Mouse (Mus musculus) layer of hippocampus, postnatal 10 days (tissue): ENCODE results near the gene Slc35c1. TPM values are rescaled to one million over a fixed set of nuclear protein-coding genes. Genes with fewer than 3 reads are reported as not detected.
"Not testable (repeated sequence)": the region's sequence is repeated elsewhere in the genome, so short reads cannot be mapped to it uniquely, and the experiment has no call there.

Experiments
- DNase-seq, 2 experiments: peaks; one replicate each; pipeline ENCODE4 v3.0.0; 2021; ENCODE audit warnings: low spot score in 2 of 2
- total RNA-seq, 2 experiments: library from RNA; stranded (reverse); gene quantifications; 2 replicates each; pipeline ENCODE4 v1.2.3; 2021

Slc35c1 gene
- total RNA-seq, 2 experiments from 2014 or later = 17.1 to 17.2 TPM

DNA sequence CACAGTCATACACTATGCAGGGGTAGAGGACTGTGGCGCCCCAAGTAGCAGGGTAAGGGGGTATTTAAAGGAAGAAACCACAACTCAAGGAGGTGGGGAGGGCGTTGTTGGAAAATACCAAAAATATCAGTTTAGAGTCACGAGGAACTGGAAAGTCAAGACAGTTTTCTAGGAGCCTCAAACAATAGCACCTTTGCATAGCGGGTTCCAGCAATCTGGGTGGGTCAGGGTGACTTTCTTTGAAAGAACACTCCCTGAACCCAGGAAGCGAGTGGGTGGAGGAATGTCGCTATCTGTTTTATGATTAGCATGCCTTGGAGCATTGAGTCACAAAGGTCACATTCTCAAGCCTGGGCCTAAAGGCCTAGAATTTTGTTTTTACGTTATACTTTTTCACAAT, 16.2 kb upstream of the Slc35c1 start:
- DNase-seq = not testable (repeated sequence)

DNA sequence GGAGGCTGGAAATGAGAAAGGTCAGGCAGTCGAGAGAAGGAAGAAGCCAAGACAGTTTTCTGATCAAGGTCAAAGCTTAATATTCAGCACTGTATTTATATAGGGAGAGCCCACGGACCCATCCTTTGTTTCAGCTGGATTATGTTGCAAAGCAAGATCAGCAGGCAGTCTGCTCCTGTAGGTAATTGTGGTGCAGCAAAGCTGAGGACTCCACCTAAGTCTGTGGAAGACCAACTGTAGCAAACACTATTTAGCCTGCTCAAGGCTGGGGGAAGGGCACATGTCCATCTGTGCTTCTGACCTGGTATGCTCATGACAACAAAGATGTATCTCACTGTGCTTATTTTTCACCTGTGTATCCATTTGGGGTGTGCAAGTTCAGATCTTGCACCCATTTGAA, 15.4 kb upstream of the Slc35c1 start:
- DNase-seq = no peak

DNA sequence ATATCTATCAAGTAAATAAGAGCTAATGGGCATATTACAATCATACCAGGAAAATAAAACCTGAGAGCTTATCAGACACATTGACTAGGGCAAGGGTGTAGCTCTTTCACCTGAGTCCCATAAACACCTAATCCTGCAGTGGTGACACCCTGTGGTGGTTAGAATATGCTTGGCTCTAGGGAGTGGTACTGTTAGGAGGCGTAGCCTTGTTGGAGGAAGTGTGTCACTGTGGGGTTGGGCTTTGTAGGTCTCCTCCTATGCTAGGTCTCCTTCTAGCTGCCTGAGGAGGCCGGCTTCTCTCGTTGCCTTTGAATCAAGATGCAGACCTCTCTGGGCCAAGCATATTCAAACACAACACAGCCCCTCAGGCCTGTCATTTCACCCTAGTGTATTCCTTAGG, 14.6 kb upstream of the Slc35c1 start:
- no peak for DNase-seq

DNA sequence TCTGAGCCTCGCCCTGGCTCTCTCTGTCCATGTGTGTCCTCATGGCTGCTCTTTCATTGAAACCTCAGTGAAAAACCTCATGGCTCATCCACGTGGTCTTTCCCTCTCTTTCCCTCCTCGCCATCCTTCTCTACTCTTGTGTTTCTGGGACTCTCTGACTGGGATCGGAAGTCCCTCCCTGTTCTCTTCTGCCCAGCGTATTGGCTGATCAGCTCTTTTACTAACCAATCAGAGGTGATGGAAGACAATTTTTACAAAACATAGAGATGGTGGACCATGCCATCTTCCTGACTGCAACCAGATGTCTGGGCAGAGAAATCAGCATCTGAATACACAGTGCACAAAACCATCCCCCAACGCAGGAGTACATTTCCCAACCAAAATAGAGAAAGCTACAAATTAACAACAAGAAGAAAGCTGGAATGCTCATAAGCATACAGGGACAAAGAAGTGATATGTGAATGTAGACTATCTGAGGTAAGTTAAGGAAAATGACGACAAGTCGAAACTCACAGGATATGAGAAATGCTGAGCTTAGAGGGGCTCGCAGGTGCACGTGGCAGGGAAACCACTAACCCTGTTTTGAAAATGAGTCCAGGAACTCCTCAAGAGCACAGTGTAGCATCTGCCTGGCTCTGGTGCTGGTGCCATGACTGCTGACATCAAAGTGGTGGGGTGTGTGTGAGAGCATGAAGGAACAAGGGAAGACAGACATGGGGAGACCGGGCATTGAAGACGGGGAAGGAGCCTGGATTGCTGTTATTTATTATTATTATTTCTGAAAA, 11.7 kb upstream of the Slc35c1 start:
- DNase-seq = no peak

DNA sequence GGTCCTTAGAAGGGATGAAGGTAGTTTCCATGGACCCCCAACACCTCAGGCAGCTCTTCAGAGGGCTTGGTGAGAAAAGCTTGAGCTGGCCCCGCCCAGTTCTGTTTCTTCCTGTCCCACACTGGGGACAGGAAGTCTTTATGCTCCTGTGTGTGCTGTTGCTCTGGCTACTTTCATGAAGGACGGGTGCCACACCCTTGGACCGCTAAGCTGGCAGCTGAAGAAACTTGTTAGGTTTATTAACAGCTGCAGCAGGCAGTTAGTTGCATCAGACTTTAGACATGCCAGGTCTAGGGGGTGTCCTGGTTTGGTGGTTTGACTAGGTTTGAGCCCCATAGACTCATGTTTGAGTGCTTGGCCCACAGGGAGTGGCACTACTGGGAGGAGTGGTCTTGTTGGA, 4.4 kb upstream of the Slc35c1 start:
- DNase-seq = no peak

DNA sequence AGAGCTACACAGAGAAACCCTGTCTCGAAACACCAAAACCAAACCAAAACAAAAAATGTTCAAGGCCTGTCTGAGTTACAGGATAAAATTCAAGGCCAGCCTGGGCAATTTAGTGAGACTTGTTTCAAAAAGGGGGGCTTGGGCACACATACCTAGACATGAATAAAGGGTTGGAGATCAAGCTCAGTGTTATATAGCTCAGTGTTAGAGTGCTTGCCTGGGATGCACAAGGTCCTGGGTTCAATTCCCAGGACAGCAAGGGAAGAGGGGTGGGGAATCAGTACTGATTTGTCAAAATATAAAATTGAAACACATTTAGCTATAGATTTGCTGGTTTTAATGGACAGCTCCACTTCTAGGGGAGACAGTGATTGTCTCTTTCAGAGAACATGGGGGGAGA, 877 bp upstream of the Slc35c1 start:
- no peak for DNase-seq

DNA sequence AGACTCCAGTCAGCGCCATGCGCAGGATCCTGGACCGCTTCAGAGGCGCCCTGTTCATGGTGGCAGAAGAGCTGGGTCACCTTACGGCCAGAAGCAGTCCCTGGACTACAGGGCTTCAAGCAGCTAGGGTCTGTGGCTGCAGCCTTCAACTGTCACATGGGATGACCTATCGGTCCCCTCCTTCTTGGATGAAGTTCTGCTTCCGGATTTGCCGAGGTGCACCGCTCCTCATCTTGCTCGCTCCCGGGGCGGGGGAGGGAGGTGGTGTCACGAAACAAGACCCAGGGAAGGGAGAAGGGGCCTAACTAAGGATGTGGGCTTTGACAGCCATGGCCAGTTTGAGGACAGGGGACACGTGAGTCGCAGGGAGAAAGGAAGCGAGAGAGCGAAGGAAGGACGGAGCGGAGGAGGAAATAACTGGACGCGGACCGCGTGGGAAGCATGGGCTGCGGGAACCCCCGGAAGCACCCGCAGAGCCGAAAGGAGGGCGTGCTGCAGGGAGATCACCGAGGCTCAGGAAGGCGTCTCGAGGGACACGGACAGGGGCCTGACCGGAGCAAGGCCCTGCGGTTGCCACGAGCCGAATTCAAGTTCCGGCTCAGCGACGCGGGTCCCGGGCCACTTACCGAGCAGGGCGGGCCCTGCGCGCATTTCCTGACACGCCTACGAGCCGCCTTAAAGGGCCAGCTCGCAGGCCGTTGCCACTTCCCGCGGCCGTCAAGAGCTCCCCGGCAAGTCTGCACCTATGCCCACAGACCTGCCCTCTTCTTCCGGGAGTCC, 1.0 kb downstream of the Slc35c1 start:
- DNase-seq = peak; percentile 73 to 80

DNA sequence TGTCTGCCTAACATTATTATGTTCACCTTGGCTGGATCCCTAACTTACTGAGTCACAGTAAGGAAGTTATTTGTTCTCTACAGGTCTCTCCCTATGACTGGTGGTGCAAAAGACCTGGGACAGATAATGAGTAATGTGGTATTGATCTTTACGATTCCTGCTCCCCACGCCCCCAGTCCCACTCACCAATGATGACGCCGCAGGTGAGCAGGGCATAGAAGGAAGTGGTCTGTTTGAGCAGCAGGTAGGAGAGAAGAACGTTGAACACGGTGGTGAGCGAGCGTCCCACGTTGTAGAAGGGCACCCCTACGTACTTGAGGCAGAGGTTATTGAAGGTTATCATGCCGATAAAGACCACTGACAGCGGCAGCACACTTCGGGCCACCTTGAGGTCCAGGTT, 1.9 kb downstream of the Slc35c1 start:
- DNase-seq = no peak

DNA sequence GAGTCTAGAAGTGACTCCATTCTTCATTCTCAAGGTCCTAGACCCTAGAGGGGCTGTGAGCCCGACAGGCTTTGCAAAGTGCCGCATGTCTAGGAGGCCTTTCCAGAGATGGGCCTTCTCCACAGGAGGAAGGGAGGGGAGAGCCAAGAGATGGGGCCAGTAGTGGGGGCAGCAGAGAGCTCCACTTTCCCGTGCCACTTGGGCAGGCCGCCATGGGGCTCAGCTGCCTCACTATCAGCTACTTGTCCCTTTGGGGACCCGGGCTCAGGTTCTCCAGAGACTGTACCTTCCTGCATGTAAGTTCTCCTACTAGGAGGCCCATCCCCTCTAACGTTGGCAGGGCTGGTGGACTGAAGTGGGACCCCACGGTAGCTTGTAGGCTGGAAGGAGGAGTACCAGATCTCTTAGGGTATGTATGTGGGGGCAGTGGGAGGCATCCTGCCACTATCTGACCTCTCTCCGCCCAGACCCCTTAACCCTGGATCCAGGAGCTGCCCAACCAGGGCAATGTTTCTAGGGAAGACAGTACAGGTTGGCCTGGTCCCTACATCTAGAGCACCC, 3.3 kb downstream of the Slc35c1 start:
- DNase-seq = peak in 1 of 2 experiments; percentile 41

DNA sequence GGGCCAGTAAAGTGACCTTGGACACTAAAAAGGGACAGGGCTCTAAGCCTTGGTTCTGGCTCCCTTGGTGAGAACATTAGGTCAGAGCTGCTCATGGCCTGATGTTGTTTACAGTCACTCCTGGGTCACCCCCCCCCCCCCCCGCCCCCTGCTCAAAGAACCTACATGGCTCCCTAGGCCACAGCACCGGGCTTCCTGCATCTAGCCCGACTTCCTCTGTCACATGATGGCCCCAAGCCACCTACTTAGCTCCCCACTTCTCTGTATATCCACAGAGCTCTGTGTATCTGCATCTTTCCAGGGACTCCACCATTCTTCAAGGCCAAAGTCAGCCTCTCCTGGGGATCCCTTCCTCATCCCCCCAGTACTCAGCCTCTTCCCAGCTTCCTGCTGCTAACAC, 4.6 kb downstream of the Slc35c1 start:
- DNase-seq = no peak

DNA sequence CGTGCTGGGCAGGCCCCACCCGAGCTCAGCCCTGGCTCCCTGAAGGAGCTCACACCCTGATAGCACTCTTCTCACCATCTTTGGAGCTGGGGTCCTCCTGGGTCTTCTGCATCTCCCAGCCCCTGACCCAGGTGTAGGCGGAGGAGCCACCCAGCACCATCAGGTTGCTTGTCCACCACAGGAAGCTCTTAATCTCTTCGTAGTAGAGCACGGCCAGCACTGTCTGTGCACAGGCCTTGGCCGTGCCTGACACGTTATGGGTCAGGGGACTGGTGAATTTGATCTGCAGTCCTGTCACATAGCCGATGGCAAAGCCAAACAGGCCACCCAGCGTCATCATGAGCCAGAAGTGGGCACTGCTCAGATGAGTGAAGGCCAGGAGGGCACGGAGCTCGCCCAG, 6.2 kb downstream of the Slc35c1 start:
- DNase-seq = no peak

DNA sequence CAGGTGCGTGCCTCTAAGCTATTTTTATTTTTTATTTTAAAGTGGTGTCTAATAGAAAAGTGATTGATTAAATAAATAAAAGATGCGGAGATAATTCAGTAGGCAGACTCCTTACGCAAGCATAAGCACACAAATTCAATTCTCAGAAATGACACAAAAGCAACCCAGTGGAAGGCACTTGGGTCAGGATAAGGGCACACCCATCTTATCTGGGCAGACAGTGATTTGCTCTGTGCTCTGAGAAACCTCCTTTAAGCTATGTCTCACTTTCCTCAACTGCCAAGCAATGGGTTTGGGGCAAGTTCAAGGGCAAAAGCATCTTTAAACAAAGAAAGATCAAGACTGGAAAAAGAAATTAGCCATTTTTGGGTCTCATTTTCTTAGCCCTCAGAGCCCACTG, 9.2 kb downstream of the Slc35c1 start:
- no peak for DNase-seq

DNA sequence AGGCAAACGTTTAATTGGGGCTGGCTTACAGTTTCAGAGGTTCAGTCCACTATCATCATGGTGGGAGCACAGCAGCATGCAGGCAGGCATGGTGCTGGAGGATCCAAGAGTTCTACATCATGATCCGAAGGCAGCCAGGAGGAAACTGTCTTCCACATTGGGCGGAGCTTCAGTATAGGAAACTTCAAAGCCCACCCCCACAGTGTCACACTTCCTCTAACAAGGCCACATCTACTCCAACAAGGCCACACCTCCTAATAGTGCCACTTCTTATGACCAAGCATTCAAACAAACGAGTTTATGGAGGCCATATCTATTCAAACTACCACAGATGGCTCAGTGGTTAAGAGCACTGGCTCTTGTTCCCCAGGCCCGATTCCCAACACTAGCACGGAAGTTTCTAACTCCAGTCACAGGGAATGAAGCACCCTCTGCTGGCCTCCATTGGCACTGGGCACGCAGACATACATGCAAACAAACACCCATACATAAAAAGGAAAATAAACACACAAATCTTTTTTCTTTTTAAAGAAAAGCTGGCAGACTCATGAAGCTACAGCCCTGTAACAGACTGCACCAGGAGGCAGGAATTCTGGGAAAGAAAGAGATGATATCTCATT, 13.1 kb downstream of the Slc35c1 start:
- no peak for DNase-seq

DNA sequence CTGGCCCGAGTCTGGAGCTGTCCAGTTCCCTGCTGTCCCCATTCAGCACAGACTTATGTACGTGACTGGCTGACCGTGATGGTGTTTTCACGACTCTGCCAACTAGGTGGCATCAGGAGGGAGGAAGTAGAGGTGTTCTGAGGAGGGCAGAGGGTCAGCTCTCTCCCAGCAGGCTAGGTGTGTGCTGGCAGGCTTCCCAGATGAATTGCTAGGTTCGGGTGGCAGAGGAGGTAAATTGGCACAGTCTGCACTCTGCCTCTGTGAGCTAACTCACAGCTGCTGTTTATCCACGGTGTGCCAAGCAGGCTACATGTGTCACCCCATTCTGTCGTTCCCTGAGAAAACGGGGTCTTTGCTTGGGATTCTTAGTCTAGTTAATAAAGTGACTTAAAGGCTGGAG, 13.7 kb downstream of the Slc35c1 start:
- DNase-seq = no peak

DNA sequence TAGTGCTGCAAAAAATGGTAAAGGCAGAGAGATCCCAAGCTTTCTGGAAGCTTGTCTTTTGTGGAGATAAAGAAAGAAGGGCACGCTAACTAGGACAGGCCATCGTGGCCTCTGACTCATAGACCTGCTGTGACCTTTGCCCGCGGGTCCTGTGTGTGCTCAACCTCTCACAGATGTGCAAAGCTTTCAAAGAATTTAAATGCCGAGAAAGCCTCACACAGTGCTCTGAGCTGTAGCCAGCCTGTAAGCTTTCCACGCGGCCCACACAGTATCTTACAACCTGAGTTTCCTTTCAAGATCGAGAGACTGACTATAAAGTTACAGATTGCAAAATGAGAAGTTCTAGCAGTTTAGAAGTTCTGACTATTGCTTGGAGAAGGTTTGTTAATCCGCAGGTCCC, 14.4 kb downstream of the Slc35c1 start:
- no peak for DNase-seq

DNA sequence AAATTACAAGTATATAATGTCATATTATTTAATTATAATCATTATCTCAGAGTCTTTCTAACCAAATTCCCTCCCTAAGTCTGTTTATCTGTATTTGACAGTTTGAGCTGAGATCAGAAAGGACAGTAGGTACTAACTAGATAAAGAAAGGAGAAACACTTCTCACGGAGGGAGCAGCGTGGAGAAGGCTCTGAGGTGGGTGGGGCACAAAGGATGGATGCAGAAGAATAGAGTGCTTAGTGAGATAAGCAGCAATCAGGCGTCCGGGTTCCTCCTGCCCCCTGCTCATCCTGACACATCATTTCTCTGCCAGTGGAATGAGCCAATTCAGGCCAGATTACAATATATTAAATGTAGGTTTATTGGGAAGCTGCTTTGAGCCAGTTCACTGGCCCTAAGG, 16.0 kb downstream of the Slc35c1 start:
- DNase-seq = no peak

DNA sequence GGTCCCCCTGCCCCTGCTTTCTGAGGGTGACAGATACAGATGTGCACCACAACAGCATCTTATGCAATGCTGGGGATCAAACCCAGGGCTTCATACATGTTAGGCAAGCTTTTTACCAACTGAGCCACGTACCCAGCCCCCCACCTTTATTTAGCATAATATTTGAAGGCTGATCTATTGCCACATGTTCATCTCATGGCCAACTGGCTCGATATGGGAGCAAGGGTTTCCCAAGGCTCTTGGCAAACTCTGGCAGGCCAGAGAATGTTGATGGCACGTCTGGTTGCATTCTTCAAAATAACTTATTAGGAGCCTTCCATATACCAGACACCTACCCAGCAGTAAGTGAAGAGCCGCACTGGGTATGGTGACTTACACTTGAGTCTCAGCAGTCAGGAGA, 17.0 kb downstream of the Slc35c1 start:
- no peak for DNase-seq

DNA sequence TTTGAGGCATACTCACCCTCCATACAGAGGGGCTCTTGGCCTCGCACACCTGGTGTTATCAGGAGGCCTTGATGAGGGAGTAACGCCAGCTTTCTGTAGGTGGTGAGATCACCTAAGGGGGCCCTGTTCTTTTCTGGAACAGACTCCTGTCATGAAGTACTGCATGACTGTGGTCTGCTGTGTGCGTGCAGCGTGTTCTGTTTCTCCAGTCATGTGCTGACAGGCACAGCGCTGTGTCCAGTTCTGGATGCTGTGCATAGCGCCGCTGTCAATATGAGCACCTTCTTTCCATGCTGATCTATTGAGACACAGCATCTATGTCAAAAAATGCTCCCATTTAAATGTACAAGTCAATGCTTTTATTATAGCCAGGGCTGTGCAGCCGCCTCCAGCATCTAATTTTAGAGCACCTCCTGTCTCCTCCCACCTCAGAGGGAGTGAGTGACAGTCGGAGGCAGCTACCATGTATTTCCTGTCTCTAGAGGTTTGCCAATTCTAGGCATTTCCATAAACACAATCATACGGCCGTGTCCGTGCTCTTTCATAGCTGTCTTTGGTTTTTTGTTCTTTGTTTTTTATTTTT, 17.8 kb downstream of the Slc35c1 start:
- DNase-seq = no peak

DNA sequence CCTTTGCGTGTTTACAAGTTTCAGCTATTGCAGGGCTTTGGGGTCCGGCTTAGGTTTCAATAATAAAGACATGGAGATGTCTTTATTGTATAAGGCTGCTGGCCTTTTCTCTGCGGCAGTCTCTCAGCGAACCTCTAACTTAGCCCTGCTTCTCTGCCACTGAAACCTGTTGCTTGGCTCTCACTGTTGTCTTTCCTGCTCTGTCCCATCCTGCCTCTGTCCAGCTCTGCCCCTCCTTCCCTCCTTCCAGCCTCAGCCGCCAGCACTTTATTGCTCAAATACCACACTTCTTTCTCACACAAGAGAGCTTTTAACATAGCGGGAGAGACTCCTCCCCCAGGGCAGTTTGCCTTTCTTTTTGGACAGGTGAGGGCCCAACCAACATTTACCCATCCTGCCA, 19.9 kb downstream of the Slc35c1 start:
- DNase-seq = no peak

DNA sequence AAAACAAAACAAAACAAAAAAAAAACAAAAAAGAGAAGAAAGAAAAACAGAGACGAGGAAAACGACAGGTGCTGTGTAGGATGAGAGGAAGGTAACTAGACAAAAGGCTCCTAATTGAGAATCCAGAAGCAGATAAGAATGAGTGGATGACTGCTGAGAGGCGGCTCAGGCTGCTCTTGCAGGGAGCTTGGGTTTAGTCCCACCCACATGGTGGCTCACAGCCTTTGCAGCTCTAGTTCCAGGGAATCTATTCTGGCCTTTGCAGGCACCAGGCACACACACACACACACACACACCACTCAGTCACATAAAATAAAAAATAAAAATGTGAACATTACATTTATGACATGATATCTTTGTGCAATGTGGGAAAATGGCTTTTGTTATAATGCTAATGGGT, 21.8 kb downstream of the Slc35c1 start:
- DNase-seq = no peak

DNA sequence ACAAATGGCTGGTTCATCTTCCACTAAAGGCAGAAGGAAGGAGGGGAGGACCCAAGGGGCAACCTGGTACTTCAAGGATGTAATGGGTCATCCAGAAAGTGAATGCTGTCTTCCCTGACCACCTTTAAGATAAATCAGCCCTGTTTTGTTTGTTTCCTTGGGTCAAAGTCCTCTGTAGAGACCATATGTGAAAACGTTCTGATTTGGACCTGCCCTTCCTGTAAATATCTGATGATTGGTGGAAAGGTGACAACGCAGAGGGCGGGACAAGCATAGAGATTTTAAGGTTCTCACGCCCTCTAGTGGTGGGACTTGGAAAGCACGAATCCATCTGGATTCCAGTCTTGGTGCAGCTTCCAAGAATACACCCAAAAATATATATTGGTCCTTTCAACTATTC, 22.5 kb downstream of the Slc35c1 start:
- DNase-seq = peak; percentile 84 to 85

DNA sequence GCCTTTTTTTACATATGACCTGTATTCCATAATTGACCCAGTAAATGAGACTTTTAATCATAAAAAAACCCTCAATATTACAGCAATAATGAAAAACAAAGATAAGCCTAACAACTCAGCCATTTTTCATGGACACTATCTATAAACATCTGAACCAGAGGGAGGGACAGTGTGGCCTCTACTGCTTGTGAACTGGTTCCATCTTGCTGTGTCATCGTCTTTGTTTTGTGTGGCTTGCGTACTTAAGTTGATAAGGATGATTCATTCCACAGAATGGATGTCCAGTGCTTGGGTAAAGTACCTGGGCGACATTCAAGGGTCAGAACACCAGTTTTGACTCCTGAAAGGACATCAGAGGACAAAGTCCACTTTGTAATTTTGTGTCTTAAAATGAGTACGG, 23.0 kb downstream of the Slc35c1 start:
- no peak for DNase-seq
